Comparison of ENCODE assay signal across 8 mouse cellular contexts in genomic region chr19:8774951-8775421, GRCm38 (mm10). TPM values are rescaled to one million over a fixed set of nuclear protein-coding genes. Genes with fewer than 3 reads are reported as not detected.
DNase-seq lines count a peak whose midpoint lies in the region; ATAC-seq and TF ChIP-seq lines count a peak whose summit lies in the region.

No protein-coding gene starts in this region.

- peak; percentile 21 for DNase-seq in kidney, adult 2 months
- no peak for DNase-seq in kidney, postnatal 36 days
- peak; percentile 52 for DNase-seq in MEL (ENCODE audit: low read depth, low spot score)
- no peak for DNase-seq in cerebellum, postnatal 25 days
- DNase-seq in thymus, adult 18-20 months, result no peak

- no peak for TF ChIP-seq RAD21 in MEL (IDR thresholded peaks at IDR 0.05; ENCODE audit: low read depth, low read length)

- H3K79me2 ChIP-seq in MEL (ENCODE audit: control insufficient read depth, insufficient read depth, low read length, poor library complexity) (peaks cover 21% of the 10 kb centered on the region), myocyte (ENCODE audit: control insufficient read depth, insufficient read depth) (peaks cover 17% of the 10 kb centered on the region)

- H3K27ac ChIP-seq in kidney, adult 2 months (ENCODE audit: insufficient read depth, low read depth, low read length), result peak overlapping the region; percentile 87
- H3K27ac ChIP-seq in MEL (ENCODE audit: control insufficient read depth, low read depth, low read length), result peak overlapping the region; percentile 95
- peak overlapping the region; percentile 99 for H3K27ac ChIP-seq in embryonic facial prominence, embryonic 15.5 days (replicated peaks)
- peak overlapping the region; percentile 97 for H3K27ac ChIP-seq in kidney, embryonic 16.5 days (ENCODE audit: low read length)

- H3K4me2 ChIP-seq in embryonic facial prominence, embryonic 15.5 days (replicated peaks), result peak overlapping the region; percentile 88
- H3K4me2 ChIP-seq in kidney, embryonic 16.5 days (replicated peaks; ENCODE audit: low read depth, low read length), result peak overlapping the region; percentile 96
- peak overlapping the region; percentile 83 for H3K4me2 ChIP-seq in myocyte (ENCODE audit: low read depth)

- ATAC-seq in embryonic facial prominence, embryonic 15.5 days (ENCODE audit: insufficient number of reproducible peaks, low FRiP score, low TSS enrichment, low read depth), result peak; percentile 22
- no peak; the same call in 1 of the 2 replicates for ATAC-seq in kidney, embryonic 16.5 days (ENCODE audit: low FRiP score, low TSS enrichment)

- TF ChIP-seq POLR2A in kidney, adult 2 months (IDR thresholded peaks at IDR 0.05; ENCODE audit: low read depth, low read length), result no peak
- TF ChIP-seq POLR2A in MEL (IDR thresholded peaks at IDR 0.05; ENCODE audit: control insufficient read depth in 1 of 2, insufficient read depth in 1 of 2, low read depth in 1 of 2, low read length in 2 of 2, poor library complexity in 1 of 2) (no peak; a peak in 1 of 4 replicates), myocyte (IDR thresholded peaks at IDR 0.05; ENCODE audit: insufficient read length, low read depth) (no peak)

- no peak for TF ChIP-seq EP300 in MEL (IDR thresholded peaks at IDR 0.05; ENCODE audit: low read depth in 1 of 2, low read length in 2 of 2)

- peak overlapping the region; percentile 99 for H3K9ac ChIP-seq in MEL (ENCODE audit: control insufficient read depth, low read depth, low read length, poor library complexity, severe bottlenecking)
- H3K9ac ChIP-seq in embryonic facial prominence, embryonic 15.5 days, result peak overlapping the region; percentile 95
- H3K9ac ChIP-seq in kidney, embryonic 16.5 days (replicated peaks; ENCODE audit: low read length), result peak overlapping the region; percentile 98

- TF ChIP-seq CTCF in kidney, adult 2 months (conservative IDR thresholded peaks at IDR 0.05; ENCODE audit: insufficient read depth, insufficient read length, low read depth, low read length), result no peak
- no peak for TF ChIP-seq CTCF in MEL (IDR thresholded peaks at IDR 0.05 in 2 of 3, conservative IDR thresholded peaks at IDR 0.05 in 1 of 3; ENCODE audit: control insufficient read depth in 1 of 3, insufficient read depth in 1 of 3, low read depth in 2 of 3, low read length in 3 of 3, poor library complexity in 1 of 3, severe bottlenecking in 1 of 3)

- no peaks in the 10 kb centered on the region for H3K9me3 ChIP-seq in MEL (replicated peaks; ENCODE audit: insufficient read depth, low read length)
- H3K9me3 ChIP-seq in embryonic facial prominence, embryonic 15.5 days (replicated peaks), result no peaks in the 10 kb centered on the region
- H3K9me3 ChIP-seq in kidney, embryonic 16.5 days (ENCODE audit: low read length), result no peaks in the 10 kb centered on the region

- peaks cover 17% of the 10 kb centered on the region; the same call in 1 of the 2 replicates for H3K4me1 ChIP-seq in kidney, adult 2 months (ENCODE audit: control insufficient read depth, insufficient read depth, low read length)
- peaks cover 0 to 14% of the 10 kb centered on the region in 2 experiments; a peak in 2 of 4 replicates for H3K4me1 ChIP-seq in MEL (ENCODE audit: control insufficient read depth in 1 of 2, insufficient read depth in 2 of 2, low read length in 2 of 2)
- H3K4me1 ChIP-seq in embryonic facial prominence, embryonic 15.5 days, result peaks cover 25% of the 10 kb centered on the region
- H3K4me1 ChIP-seq in kidney, embryonic 16.5 days (ENCODE audit: insufficient read depth, low read length), result peaks cover 31% of the 10 kb centered on the region

- H3K36me3 ChIP-seq in kidney, adult 2 months (ENCODE audit: control insufficient read depth, insufficient read depth, low read length), result no peaks in the 10 kb centered on the region
- H3K36me3 ChIP-seq in MEL (ENCODE audit: control insufficient read depth in 1 of 2, insufficient read depth in 2 of 2, low read length in 2 of 2) (peaks cover 8 to 19% of the 10 kb centered on the region in 2 experiments), myocyte (ENCODE audit: control insufficient read depth, insufficient read depth) (peaks cover 13% of the 10 kb centered on the region)
- H3K36me3 ChIP-seq in embryonic facial prominence, embryonic 15.5 days, result peaks cover 30% of the 10 kb centered on the region
- H3K36me3 ChIP-seq in kidney, embryonic 16.5 days (ENCODE audit: insufficient read depth, low read length), result peaks cover 23% of the 10 kb centered on the region

- no peaks in the 10 kb centered on the region for H3K27me3 ChIP-seq in kidney, adult 2 months (replicated peaks; ENCODE audit: control insufficient read depth, insufficient read depth, low read length)
- H3K27me3 ChIP-seq in MEL (ENCODE audit: control insufficient read depth in 1 of 2, insufficient read depth in 2 of 2, low read length in 2 of 2) (no peaks in the 10 kb centered on the region), myocyte (ENCODE audit: control insufficient read depth, insufficient read depth, insufficient read length) (no peaks in the 10 kb centered on the region)
- H3K27me3 ChIP-seq in embryonic facial prominence, embryonic 15.5 days, result no peaks in the 10 kb centered on the region
- H3K27me3 ChIP-seq in kidney, embryonic 16.5 days (ENCODE audit: insufficient read depth, low read length), result no peaks in the 10 kb centered on the region

- peak overlapping the region; percentile 99 for H3K4me3 ChIP-seq in kidney, adult 2 months (ENCODE audit: insufficient read depth, low read depth, low read length)
- peak overlapping the region; percentile 73 to 84 for H3K4me3 ChIP-seq in MEL (ENCODE audit: control insufficient read depth in 1 of 2, insufficient read depth in 1 of 2, low read depth in 2 of 2, low read length in 2 of 2)
- H3K4me3 ChIP-seq in embryonic facial prominence, embryonic 15.5 days (replicated peaks), result peak overlapping the region; percentile 78
- H3K4me3 ChIP-seq in kidney, embryonic 16.5 days (ENCODE audit: low read length), result peak overlapping the region; percentile 86
- peak overlapping the region; percentile 66 for H3K4me3 ChIP-seq in myocyte

- 2% methylated on average over 20 of the region's 20 CpGs for WGBS in kidney, adult 2 months
- WGBS in embryonic facial prominence, embryonic 15.5 days, result 4% methylated on average over 20 of the region's 20 CpGs
- 2% methylated on average over 20 of the region's 20 CpGs for WGBS in kidney, embryonic 16.5 days

- H3ac ChIP-seq in myocyte (ENCODE audit: control insufficient read depth, insufficient read length), result peak overlapping the region; percentile 93

TF ChIP-seq in MEL, 35 proteins besides CTCF, POLR2A, EP300 and RAD21 (continues in another document):
- TF ChIP-seq MAZ (IDR thresholded peaks at IDR 0.05; ENCODE audit: low read depth, low read length), result no peak
- TF ChIP-seq CHD1 (IDR thresholded peaks at IDR 0.05; ENCODE audit: low read depth, low read length), result peak; percentile 77; the same call in 1 of the 2 replicates

TF ChIP-seq in myocyte, 11 proteins besides CTCF, POLR2A, EP300 and RAD21 (continues in another document):
- no peak for TF ChIP-seq POLR2AphosphoS2 (IDR thresholded peaks at IDR 0.05; ENCODE audit: insufficient read length, low read depth)
- no peak for TF ChIP-seq MYOG (IDR thresholded peaks at IDR 0.05; ENCODE audit: control insufficient read depth in 1 of 3, insufficient read depth in 1 of 3, insufficient read length in 2 of 3, low read depth in 2 of 3)

RNA-seq across cellular contexts. Expression of gene Tmem179b, which starts 0.7 kb away (rescaled TPM):
- polyA plus RNA-seq in kidney, adult 2 months (2012; rRNA removed), result 105 and 110 TPM in 2 replicates
- total RNA-seq in MEL (2012; rRNA removed), result 49.2 and 60.0 TPM in 2 replicates
- polyA plus RNA-seq in MEL (2012; ENCODE audit: insufficient read depth in 1 of 2, insufficient read length in 2 of 2, low read depth in 1 of 2, low replicate concordance in 2 of 2, missing spikeins in 1 of 2) (100 to 1,000 TPM in 1 of 2 experiments, not detected in 1; 101 TPM), myocyte (2012; fragmentation: generic; extraction: Trizol) (31.6 TPM)
- polyA plus RNA-seq in embryonic facial prominence, embryonic 15.5 days (2015; fragmentation: Nextera tagmentation; extraction: Ambion mirVana), result 82.8 and 88.3 TPM in 2 replicates
- 89.4 and 92.5 TPM in 2 replicates for polyA plus RNA-seq in kidney, embryonic 16.5 days (2015; fragmentation: Nextera tagmentation; extraction: Ambion mirVana)

RNA-seq across cellular contexts. Expression of gene Tmem223, which starts 4.2 kb away (rescaled TPM):
- 238 and 291 TPM in 2 replicates for polyA plus RNA-seq in kidney, adult 2 months (2012; rRNA removed)
- 7.5 and 7.8 TPM in 2 replicates for total RNA-seq in MEL (2012; rRNA removed)
- 10 to 100 TPM in 1 of 2 experiments, not detected in 1; 23.2 TPM for polyA plus RNA-seq in MEL (2012; ENCODE audit: insufficient read depth in 1 of 2, insufficient read length in 2 of 2, low read depth in 1 of 2, low replicate concordance in 2 of 2, missing spikeins in 1 of 2)
- 172 and 173 TPM in 2 replicates for polyA plus RNA-seq in embryonic facial prominence, embryonic 15.5 days (2015; fragmentation: Nextera tagmentation; extraction: Ambion mirVana)
- polyA plus RNA-seq in kidney, embryonic 16.5 days (2015; fragmentation: Nextera tagmentation; extraction: Ambion mirVana), result 197 and 215 TPM in 2 replicates
- polyA plus RNA-seq in myocyte (2012; fragmentation: generic; extraction: Trizol), result 59.4 TPM

RNA-seq across cellular contexts. Expression of gene Taf6l, which starts 11.2 kb away (rescaled TPM):
- polyA plus RNA-seq in kidney, adult 2 months (2012; rRNA removed), result 10.4 and 12.1 TPM in 2 replicates
- total RNA-seq in MEL (2012; rRNA removed), result 15.3 and 18.3 TPM in 2 replicates
- polyA plus RNA-seq in MEL (2012; ENCODE audit: insufficient read depth in 1 of 2, insufficient read length in 2 of 2, low read depth in 1 of 2, low replicate concordance in 2 of 2, missing spikeins in 1 of 2) (10 to 100 TPM in 1 of 2 experiments, not detected in 1; 25.5 TPM), myocyte (2012; fragmentation: generic; extraction: Trizol) (19.6 TPM)
- 27.3 and 30.0 TPM in 2 replicates for polyA plus RNA-seq in embryonic facial prominence, embryonic 15.5 days (2015; fragmentation: Nextera tagmentation; extraction: Ambion mirVana)
- 37.2 and 39.0 TPM in 2 replicates for polyA plus RNA-seq in kidney, embryonic 16.5 days (2015; fragmentation: Nextera tagmentation; extraction: Ambion mirVana)

RNA-seq across cellular contexts. Expression of gene Nxf1, which starts 18.1 kb away (rescaled TPM):
- 84.0 and 89.7 TPM in 2 replicates for polyA plus RNA-seq in kidney, adult 2 months (2012; rRNA removed)
- total RNA-seq in MEL (2012; rRNA removed), result 107 and 122 TPM in 2 replicates
- polyA plus RNA-seq in MEL (2012; ENCODE audit: insufficient read depth in 1 of 2, insufficient read length in 2 of 2, low read depth in 1 of 2, low replicate concordance in 2 of 2, missing spikeins in 1 of 2) (100 to 1,000 TPM; 231 to 296 TPM), myocyte (2012; fragmentation: generic; extraction: Trizol) (64.3 TPM)
- polyA plus RNA-seq in embryonic facial prominence, embryonic 15.5 days (2015; fragmentation: Nextera tagmentation; extraction: Ambion mirVana), result 175 and 192 TPM in 2 replicates
- polyA plus RNA-seq in kidney, embryonic 16.5 days (2015; fragmentation: Nextera tagmentation; extraction: Ambion mirVana), result 213 and 218 TPM in 2 replicates

RNA-seq across cellular contexts. Expression of gene Polr2g, which starts 23.4 kb away (rescaled TPM):
- 60.7 and 72.9 TPM in 2 replicates for polyA plus RNA-seq in kidney, adult 2 months (2012; rRNA removed)
- total RNA-seq in MEL (2012; rRNA removed), result 165 and 188 TPM in 2 replicates
- polyA plus RNA-seq in MEL (2012; ENCODE audit: insufficient read depth in 1 of 2, insufficient read length in 2 of 2, low read depth in 1 of 2, low replicate concordance in 2 of 2, missing spikeins in 1 of 2) (100 to 1,000 TPM in 1 of 2 experiments, not detected in 1; 181 TPM), myocyte (2012; fragmentation: generic; extraction: Trizol) (152 TPM)
- polyA plus RNA-seq in embryonic facial prominence, embryonic 15.5 days (2015; fragmentation: Nextera tagmentation; extraction: Ambion mirVana), result 153 and 160 TPM in 2 replicates
- polyA plus RNA-seq in kidney, embryonic 16.5 days (2015; fragmentation: Nextera tagmentation; extraction: Ambion mirVana), result 168 and 176 TPM in 2 replicates

Comparison
In these comparisons a context has a peak if more than half of its experiments do, and no peak if none do; other contexts are left out.
1. DNase-seq: peak in kidney, adult 2 months (single experiment) and MEL (single experiment); none in kidney, postnatal 36 days (0 of 2), cerebellum, postnatal 25 days (0 of 2) and thymus, adult 18-20 months (0 of 2).
2. Peak in every context shown above with its lines, with median percentiles within 50 percentile points of each other: H3K27ac ChIP-seq, H3K4me3 ChIP-seq, H3K9ac ChIP-seq and H3K4me2 ChIP-seq.